Mouse (Mus musculus): Measurements from ENCODE around the gene Agpat4.
A peak's percentile ranks its signal among the peaks of the same experiment; 100 is the strongest.

Agpat4 gene

DNA sequence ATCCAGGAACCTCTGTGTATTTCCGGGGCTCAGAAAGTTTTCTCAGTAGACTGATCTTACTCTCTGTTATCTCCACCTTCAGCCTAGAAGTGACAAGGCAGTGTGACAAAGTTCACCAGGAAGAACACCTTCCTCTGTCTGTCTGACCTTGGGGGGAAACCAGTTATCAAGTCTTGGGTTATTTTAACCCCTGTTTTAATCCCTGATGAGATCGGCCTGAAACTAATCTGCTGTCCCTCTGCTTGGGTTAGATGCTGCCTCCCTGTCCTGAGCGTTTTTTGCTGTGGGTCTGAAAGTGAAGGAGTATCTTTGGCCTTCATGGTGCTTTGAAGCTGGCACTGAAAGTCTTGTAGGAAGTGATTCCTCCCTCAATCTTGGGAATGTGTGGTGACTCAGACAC, 4.7 kb downstream of the Agpat4 start:
- no peak for DNase-seq (ENCODE audit: low spot score)

DNA sequence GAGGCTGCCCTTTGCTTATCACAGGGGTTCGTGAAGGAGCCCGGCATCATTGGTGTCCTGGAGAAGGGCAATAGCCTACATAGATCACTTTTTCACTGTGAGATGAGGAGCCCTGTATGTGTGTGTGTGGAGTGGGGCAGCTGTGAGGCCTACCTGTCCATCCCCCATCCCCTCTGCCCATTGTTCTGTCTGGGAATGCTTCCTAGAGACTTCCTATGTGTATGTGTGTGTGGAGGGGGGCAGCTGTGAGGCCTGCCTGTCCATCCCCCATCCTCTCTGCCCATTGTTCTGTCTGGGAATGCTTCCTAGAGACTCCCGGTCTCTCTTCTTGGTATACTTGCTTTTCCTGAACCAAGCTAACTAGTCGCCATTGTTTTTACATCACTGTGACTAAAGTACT, 8.6 kb downstream of the Agpat4 start:
- no peak for DNase-seq (ENCODE audit: low spot score)

DNA sequence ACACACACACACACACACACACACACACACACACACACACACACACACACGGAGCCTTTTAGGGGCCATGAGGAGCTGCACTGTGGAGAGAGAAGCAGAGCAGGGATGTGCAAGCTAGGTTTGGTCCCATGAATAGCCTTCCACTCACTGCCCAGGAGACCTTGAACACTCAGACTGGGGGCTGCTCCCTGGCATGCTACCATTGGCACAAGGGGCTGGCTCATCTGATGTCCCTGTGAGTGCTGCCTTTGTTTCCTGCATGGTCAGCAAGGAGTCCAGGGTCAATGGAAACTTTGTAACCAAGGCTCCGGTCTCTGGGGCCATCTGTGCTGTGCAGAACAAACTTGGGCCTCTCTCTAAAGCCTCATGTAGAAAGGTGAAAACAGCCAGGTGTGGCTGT, 10.5 kb downstream of the Agpat4 start:
- no peak for DNase-seq (ENCODE audit: low spot score)

DNA sequence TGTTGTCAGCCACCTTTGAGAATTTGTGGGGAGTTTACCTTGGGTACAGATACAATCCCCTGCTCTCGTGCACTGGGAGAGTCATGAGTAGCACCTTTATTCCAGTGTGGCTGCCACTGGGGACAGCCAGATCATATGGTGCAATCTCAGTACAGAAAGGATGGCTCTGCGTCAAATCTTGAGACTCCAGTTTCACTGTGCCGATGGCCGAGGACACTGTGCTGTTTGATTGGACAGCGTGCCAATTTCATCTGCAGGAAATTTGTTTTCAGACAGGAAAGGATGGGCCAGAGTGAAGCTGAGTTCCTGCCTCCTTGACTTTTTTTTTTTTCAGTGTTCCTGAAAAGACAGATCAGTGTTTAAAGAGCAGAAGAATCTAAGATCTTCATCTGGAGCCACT, 12.7 kb downstream of the Agpat4 start:
- DNase-seq (ENCODE audit: low spot score): peak; percentile 87

DNA sequence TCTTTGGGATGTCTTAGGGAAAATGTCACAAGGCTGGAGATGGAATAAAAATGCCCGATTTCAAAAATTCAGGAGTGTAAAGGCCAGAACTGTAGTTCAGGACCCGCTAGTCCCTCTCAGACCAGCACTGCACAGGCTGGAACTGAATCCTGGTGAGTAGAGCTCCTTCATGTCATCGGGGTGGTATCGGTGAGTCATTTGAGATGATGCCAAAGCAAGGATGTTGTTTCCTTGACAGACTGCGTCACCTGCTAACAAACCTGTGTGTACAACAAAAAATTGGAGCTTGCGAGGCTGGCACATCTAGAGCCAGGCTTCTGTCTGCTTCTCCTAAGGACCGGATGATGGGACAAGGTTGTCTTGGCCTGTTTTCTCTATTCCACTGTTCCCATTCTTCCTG, 13.1 kb downstream of the Agpat4 start:
- DNase-seq (ENCODE audit: low spot score): no peak

DNA sequence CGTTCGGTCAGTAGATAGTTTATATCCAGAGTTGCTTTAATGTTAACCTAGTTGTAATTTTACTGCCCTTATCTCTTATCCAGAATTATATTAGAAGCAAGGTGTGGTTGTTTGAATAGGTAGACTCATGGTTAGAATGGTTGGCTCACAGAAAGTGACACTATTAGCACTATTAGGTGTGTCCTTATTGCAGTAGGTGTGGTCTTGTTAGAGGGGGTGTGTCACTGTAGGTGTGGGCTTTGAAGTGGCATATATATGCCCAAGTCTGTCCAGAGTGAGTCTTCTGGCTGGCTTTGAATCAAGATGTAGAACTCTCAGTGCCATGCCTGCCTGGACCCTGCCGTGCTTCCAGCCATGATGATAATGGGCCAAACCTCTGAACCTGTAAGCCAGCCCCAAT, 14.4 kb downstream of the Agpat4 start:
- DNase-seq (ENCODE audit: low spot score): no peak

DNA sequence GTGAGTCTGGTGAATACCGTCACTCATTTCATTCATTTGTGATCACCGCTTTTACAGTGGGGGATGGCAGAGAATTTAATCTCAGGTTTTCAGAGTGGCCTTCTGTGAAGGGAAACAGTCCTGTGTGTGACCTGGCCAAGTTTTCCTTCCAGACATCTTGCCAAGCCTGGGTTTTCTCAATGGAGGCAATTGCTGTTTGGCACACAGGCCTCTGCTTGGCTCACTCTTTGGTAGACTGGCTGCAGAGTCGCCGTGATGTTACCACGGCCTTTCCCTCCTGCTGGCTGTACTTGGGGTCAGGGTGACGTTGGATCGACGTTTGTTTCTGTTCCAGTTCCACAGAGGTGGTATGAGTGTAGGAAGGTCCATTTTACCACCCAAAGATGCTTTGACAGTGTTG, 15.5 kb downstream of the Agpat4 start:
- DNase-seq (ENCODE audit: low spot score): peak; percentile 75

DNA sequence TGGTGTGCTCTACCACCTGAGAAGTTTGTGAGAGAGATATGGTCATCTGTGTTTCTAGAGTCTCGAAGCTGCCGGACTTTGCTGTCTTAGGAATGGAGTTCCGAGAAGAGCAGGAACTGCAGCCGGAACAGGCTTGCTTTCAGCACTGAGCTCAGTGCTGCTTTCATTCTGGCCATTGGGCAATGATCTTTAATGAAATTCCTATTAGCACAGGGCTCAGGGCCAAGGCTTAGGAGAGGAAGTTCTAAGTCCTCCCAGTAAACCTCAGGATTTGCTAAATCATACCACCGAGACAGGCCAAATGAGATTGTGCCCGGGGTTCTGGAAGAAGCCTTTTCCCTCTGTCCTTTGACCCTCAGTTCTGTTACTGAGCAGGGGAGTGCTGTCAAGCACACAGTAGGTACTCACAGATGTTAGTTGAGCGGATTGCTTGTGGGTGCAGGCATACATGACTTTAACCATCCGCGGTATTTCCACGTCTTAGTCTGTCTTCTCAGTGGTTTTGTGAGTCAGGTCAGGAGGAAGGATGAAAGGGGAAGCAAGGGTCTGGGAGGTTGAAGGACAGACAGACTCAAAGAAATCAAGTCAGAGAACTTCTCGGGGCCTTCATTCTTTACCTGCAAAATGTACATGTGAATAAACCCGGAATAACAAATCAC, 16.6 kb downstream of the Agpat4 start:
- DNase-seq (ENCODE audit: low spot score): peak; percentile 67

DNA sequence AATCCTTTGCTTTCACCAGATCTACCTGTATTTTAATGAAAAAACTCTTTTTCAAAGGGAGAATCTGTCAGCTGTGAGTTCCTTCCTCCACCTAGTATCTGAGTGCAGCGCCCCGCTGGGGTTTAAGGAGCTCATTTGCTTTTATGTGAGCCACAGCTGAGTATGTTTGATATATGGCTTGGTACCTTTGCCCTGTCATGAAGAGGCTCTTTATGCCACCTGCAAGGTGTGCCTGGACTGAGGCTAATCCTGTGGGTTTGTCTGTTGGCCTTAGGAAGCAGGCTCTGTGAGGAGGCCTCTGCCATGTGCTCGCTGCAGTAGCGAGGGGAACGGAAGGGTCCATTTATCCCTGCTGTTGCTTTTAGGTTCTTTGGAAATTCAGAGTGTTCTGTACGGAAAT, 19.9 kb downstream of the Agpat4 start:
- no peak for DNase-seq (ENCODE audit: low spot score)

DNA sequence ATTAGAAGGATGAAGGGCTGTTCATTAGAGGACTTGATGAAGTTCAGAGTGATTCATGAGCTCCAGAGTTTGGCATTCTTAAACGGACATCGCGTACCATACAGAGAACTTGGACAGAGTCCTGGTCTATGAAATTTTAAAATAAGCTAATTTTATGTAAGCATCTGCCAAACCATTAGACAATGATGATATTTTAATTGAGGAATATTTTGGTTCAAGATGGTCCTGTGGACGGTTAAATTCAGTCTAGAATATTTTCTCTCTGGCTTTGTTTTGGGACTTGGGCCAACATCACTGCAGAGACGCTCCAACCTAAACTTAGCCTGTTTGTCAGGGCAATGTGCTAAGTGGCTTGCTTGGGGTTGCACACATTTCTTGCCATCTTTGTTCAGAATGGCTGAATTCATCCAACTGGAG, 25.5 kb downstream of the Agpat4 start:
- no peak for DNase-seq (ENCODE audit: low spot score)

DNA sequence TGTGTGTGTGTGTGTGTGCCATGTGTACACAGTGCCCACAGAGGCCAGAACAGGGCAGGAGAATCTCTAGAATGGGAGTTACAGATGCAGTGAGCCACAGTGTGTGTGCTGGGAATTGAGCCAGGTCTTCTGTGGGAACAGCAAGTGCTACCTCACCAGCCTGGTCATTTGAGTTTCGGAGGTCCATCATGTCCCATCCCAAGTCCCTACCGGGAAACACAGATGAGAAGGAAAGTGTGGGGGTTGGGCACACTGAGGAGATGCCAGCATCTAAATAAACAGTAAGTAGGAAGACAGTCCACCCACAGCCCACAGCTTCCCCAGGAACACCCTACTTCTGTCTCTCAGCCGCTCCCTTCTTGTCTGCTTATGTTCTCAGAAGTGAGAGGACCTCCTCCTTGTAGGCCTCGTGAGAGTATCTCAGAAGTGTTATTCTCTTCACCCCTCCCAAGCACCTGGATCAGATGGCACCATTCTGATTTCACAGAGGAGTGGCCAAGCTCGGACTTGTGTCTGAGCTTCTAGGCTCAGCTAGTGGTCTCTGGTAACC, 27.7 kb downstream of the Agpat4 start:
- peak; percentile 28 for DNase-seq (ENCODE audit: low spot score)

DNA sequence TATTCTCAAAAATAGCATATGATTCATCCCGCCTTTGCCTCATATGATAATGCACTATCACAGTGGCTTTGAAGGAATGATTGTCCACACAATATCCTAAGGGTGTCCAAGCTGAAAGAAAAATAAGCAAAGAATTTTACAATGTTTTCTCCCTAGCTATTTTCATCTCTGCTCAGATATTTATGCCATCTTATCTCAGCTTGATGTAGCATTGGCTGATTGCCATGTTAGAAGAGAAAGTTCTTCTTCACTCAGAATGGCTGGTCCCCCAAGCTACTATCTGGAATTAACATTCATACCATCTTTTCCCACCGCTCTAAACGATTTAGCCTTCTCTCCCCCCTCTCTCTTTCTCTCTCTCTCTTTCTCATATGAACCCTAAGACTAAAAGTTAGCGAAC, 29.3 kb downstream of the Agpat4 start:
- no peak for DNase-seq (ENCODE audit: low spot score)

DNA sequence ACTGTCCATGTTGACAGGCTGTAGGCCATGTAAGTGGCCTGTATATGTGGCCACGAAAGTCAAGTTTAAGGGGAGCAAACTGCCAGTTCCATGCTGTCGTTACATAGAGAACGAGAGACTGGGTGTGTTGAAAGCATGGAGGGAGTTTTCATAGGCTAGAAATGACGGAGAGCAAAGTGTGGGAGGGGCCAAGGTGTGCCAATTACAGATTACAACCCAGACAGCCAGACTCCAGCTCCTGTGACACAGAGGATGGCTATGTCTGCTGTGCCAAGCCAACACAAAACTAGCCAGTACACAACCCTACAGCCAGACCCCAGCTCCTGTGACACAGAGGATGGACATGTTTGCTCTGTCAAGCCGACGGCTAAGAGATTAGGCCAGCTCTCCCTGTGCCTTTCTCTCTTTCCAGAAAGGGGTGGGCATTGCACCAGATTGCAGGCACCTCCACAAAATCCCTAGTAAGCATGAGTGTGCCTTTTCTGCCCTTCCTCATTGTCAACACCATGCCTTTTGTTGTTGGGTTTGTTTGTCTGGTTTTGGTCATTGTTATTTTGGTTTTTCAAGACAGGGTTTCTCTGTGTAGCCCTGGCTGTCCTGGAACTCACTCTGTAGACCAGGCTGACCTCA, 30.8 kb downstream of the Agpat4 start:
- DNase-seq (ENCODE audit: low spot score): no peak

DNA sequence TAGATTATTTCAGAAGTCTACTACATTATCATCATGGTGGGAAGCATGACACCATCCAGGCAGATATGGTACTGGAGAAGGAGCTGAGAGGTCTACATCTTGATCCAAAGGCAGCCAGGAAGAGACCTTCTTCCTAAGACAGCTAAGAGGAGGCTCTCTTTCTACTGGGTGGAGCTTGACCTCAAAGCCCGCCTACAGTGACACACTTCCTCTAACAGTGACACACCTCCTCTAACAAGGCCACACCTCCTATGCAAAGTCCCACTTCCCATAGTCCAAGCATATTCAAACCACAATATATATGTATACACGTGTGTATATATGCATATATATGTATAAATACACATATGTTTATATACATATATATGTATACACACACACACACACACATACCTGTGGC, 32.5 kb downstream of the Agpat4 start:
- no peak for DNase-seq (ENCODE audit: low spot score)

DNA sequence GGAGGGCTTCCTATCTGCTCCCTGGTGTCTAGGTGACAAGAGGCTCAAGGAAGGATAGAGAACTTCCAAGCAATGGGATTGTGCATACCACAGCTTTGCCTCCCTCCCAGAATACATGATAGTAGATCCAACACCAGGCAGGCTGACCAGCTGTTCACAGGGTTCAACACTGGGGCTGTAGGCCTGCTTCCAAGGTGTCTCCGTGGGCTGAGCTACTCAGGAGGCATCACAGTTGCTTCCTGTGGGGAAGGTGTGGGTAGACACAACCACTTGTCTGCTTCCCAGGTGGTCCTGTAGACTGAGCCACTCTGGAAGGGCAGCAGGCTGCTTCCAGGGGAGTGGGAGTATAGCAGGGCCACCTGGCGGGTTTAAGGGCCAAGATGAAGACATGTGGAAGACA, 35.8 kb downstream of the Agpat4 start:
- DNase-seq (ENCODE audit: low spot score): no peak

DNA sequence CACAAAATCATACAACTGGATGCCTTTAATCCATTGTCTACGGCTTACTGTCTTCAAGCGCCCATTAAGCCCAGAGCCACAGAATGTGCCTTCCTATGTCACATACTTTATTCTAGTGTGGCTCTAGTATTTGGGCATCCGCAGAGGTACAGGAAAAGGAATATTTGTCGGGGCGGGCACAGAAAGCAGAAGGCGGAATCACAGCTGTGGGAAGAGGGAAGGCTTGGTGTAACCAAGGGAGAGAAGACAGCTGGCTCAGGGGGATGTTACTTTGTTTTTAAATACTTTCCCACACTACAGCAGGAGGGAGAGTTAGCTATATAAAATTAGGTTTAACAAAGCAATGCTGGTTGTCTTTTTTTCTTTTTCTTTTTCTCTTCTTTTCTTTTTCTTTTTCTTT, 36.7 kb downstream of the Agpat4 start:
- no peak for DNase-seq (ENCODE audit: low spot score)

DNA sequence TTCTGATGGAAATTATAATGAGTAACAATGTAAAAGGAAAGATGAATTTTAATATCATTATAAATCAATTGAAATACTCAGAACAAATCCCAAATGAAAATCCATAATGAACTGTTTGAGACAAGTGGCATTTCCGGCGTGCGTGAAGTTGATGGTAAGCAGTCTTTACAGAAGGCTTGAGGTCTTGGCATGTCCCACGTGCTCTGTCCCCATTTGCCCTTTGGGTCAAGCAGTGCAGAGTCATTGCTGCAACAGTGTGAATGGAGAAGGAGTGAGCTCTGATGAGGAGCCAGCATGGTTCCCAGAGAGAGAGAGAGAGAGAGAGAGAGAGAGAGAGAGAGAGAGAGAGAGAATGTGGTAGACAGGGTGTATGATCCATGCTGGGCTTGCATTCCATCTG, 37.4 kb downstream of the Agpat4 start:
- no peak for DNase-seq (ENCODE audit: low spot score)

DNA sequence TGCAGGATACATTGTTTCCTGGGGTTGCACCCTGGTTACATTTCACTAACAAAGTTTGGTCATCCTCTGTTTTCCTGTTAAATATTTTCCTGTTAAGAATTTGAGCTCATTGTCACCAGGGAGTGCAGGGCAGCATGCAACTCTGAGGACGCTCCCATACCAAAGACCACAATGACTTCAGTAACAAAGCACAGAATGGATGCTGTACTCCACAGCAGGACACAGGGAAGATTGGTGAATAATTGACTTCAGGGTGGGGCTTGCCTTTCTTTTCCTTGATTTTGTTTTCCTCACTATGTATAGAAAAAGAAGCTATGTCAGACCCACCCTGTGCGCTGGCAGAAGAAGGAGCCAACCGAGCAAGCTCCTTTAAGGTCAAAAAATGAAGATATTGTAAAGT, 38.2 kb downstream of the Agpat4 start:
- DNase-seq (ENCODE audit: low spot score): no peak

DNA sequence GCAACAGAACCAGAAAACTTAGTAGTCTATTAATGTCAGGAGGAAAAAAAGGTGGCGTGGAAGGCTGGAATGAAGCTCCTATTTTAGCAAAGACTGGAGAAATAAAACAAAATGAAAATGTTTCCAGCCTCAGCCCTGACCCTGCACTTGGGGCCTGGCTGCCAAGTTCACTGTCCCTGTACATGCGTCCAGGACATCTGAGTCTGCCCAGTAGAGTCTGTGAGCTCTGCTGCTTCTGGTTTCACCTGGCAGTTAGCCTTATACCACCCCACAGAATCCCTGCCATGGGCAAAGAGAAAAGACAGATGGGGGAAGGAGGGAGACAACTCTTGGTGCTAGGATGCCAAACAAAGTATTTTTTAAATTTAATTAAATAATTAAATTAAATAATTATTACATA, 38.7 kb downstream of the Agpat4 start:
- peak; percentile 51 for DNase-seq (ENCODE audit: low spot score)

DNA sequence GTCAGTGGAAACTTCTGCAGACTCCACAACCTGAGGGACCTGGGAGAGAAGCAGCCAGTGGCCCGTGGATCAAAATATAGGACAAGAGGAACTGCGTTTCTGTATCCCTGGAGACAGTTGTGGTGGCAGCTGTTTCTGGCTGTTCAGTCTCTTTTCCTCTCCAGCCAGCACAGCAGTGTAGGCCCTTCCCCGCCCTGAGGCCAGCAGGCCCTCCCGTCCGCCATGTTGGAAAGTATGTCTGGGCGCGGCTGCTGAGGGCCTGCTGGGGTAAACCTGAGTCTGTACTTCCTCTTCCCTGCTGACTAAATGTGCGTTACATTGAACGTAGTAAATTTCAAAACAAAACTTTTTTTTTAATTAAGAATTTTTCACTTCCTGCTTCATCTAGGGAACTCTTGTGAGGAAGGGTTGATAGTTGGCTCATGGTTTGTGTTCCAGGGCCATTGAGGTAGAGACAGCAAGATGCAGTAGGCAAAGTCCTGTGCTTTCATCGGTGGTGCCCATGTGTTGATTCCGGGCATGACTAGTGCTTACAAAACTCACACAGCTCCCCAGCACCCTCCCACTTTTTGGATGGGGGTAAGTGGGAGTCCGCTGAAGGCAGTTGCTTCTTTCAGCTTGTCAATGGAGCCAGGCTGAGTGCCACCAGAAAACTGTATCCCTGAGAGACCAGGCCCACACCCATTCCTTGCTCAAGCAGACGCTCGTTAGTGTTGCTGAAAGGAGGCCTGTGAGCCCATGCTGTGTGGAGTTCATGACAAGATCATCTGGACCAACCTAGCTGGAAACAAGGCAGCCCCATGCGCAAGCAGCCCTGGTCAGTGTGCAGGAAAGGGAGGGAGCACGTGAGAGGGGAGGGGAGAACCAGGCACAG, 40.9 kb downstream of the Agpat4 start:
- no peak for DNase-seq (ENCODE audit: low spot score)

DNA sequence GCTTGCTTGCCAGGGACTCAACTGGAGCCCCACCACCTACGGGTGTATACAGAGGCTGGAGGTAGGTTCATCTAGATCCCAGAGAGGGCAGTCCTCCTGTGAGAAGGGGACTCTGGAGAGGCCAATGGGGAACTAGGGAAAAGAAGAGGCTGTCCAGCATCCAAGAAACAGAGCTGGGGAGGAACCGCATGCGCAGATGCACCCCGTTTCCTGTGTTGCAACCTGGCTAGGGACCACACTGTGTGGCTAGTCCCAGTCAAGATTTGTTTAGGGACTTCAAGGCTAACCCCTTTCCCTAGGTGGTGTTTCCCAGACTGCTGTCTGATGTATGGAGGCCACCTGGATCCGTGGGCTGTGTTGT, 41.5 kb downstream of the Agpat4 start:
- DNase-seq (ENCODE audit: low spot score): no peak

DNA sequence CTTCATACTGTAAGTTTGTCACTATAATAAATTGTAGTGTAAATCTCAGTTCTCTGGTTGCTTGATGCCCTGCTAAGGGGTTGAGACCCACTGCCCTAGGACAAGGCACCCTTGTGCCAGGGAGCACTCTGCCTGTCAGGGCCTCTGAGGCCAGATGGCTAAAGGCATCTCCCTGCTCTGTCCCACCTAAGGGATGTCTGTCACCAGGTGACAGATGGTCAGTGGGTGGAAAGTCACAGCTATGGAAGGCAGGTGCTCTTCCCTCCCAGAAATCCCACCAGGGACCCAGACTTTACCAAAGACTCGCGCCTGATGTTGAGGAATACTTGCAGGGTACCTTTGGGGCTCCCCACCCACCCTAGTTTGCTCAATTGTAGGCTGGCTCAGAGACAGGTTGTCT, 42.0 kb downstream of the Agpat4 start:
- no peak for DNase-seq (ENCODE audit: low spot score)

Data from adipocyte (in vitro differentiated cells).